Comparison of ENCODE assay signal across 31 mouse cellular contexts in genomic region chr1:52298336-52298735, GRCm38 (mm10).
A peak's percentile ranks its signal among the peaks of the same experiment; 100 is the strongest.
DNase-seq lines count a peak whose midpoint lies in the region; ATAC-seq and TF ChIP-seq lines count a peak whose summit lies in the region.
"Had no signal": no experiment of that assay in that cellular context is flagged by ENCODE, and none has a peak within 500 bp of the region (broad histone marks: within the 10 kb centered on the region; RNA-seq: fewer than 3 reads in every experiment).

No protein-coding gene starts in this region.

- H3K4me1 ChIP-seq in intestine, postnatal 0 days (replicated peaks; ENCODE audit: control insufficient read depth, insufficient read depth, low read length), result 0 out of 2 replicates have a peak, but pooled peaks cover 6% of the 10 kb centered on the region
- 0 out of 2 replicates have a peak, but pooled peaks cover 3% of the 10 kb centered on the region for H3K4me1 ChIP-seq in intestine, embryonic 15.5 days (replicated peaks)
- H3K4me1 ChIP-seq in bone marrow, adult 2 months (ENCODE audit: control insufficient read depth, insufficient read depth, low read length), result peaks cover 3% of the 10 kb centered on the region
- no peaks in the 10 kb centered on the region for H3K4me1 ChIP-seq in liver, postnatal 0 days (ENCODE audit: insufficient read depth)
- H3K4me1 ChIP-seq: heart, embryonic 10.5 days; hindbrain, embryonic 12.5 days; midbrain, embryonic 13.5 days; neural tube, embryonic 13.5 days had no signal

- TF ChIP-seq EP300 in liver, postnatal 0 days (IDR thresholded peaks at IDR 0.05; ENCODE audit: low read depth), result no peak

- H3K4me2 ChIP-seq in intestine, postnatal 0 days (replicated peaks; ENCODE audit: low read depth), result no peak overlapping the region
- no peak overlapping the region for H3K4me2 ChIP-seq in intestine, embryonic 15.5 days (replicated peaks)
- H3K4me2 ChIP-seq in liver, postnatal 0 days (ENCODE audit: low read depth, low read length), result no peak overlapping the region
- H3K4me2 ChIP-seq: heart, embryonic 15.5 days; hindbrain, embryonic 12.5 days; lung, embryonic 14.5 days; midbrain, embryonic 13.5 days; neural tube, embryonic 13.5 days had no signal

- no peaks in the 10 kb centered on the region for H3K9me3 ChIP-seq in intestine, postnatal 0 days (ENCODE audit: control insufficient read depth)
- H3K9me3 ChIP-seq in intestine, embryonic 15.5 days, result no peaks in the 10 kb centered on the region
- no peaks in the 10 kb centered on the region for H3K9me3 ChIP-seq in liver, postnatal 0 days (ENCODE audit: low read length)
- H3K9me3 ChIP-seq: G1E; heart, embryonic 10.5 days; heart, embryonic 15.5 days; hindbrain, embryonic 12.5 days; megakaryocyte, embryonic 14.5 days; midbrain, embryonic 13.5 days; neural tube, embryonic 13.5 days had no signal

- H3K9ac ChIP-seq in intestine, postnatal 0 days (ENCODE audit: low read depth, low read length), result no peak overlapping the region
- H3K9ac ChIP-seq in intestine, embryonic 15.5 days, result no peak overlapping the region
- no peak overlapping the region for H3K9ac ChIP-seq in liver, postnatal 0 days (replicated peaks)
- H3K9ac ChIP-seq: heart, embryonic 15.5 days; hindbrain, embryonic 12.5 days; liver, embryonic 14.5 days; lung, embryonic 14.5 days; midbrain, embryonic 13.5 days; neural tube, embryonic 13.5 days had no signal

- H3K36me3 ChIP-seq in intestine, postnatal 0 days (ENCODE audit: control insufficient read depth, insufficient read depth), result no peaks in the 10 kb centered on the region
- no peaks in the 10 kb centered on the region for H3K36me3 ChIP-seq in intestine, embryonic 15.5 days
- no peaks in the 10 kb centered on the region for H3K36me3 ChIP-seq in liver, postnatal 0 days (replicated peaks; ENCODE audit: insufficient read depth, low read length)
- H3K36me3 ChIP-seq: G1E; heart, embryonic 10.5 days; heart, embryonic 15.5 days; hindbrain, embryonic 12.5 days; midbrain, embryonic 13.5 days; neural tube, embryonic 13.5 days had no signal

- H3K27ac ChIP-seq in intestine, postnatal 0 days (ENCODE audit: low read depth, low read length), result peak overlapping the region; percentile 57
- no peak overlapping the region for H3K27ac ChIP-seq in intestine, embryonic 15.5 days
- peak overlapping the region; percentile 66 for H3K27ac ChIP-seq in bone marrow, adult 2 months (ENCODE audit: control insufficient read depth, insufficient read depth, low read depth, low read length, poor library complexity)
- H3K27ac ChIP-seq in liver, postnatal 0 days (ENCODE audit: low read depth), result no peak overlapping the region
- H3K27ac ChIP-seq: heart, embryonic 10.5 days; heart, embryonic 15.5 days; hindbrain, embryonic 12.5 days; liver, embryonic 14.5 days; midbrain, embryonic 13.5 days; neural tube, embryonic 13.5 days had no signal

- no peak overlapping the region for H3K4me3 ChIP-seq in intestine, postnatal 0 days (ENCODE audit: low read depth, low read length)
- no peak overlapping the region for H3K4me3 ChIP-seq in intestine, embryonic 15.5 days (replicated peaks)
- no peak overlapping the region for H3K4me3 ChIP-seq in bone marrow, adult 2 months (replicated peaks; ENCODE audit: control insufficient read depth, low read depth, low read length)
- no peak overlapping the region for H3K4me3 ChIP-seq in liver, postnatal 0 days (ENCODE audit: low read depth, low read length)
- H3K4me3 ChIP-seq: erythroblast, embryonic 14.5 days; heart, embryonic 10.5 days; heart, embryonic 15.5 days; hindbrain, embryonic 12.5 days; megakaryocyte, embryonic 14.5 days; midbrain, embryonic 13.5 days; neural tube, embryonic 13.5 days had no signal

- no peak for TF ChIP-seq CTCF in intestine, postnatal 0 days (IDR thresholded peaks at IDR 0.05; ENCODE audit: low read depth)
- no peak for TF ChIP-seq CTCF in bone marrow, adult 2 months (IDR thresholded peaks at IDR 0.05; ENCODE audit: control insufficient read depth, insufficient read depth, low read length)
- no peak for TF ChIP-seq CTCF in liver, postnatal 0 days (IDR thresholded peaks at IDR 0.05; ENCODE audit: low read depth)

- ATAC-seq in intestine, postnatal 0 days, result no peak
- no peak for ATAC-seq in intestine, embryonic 15.5 days
- ATAC-seq in megakaryocyte, adult 5-6 weeks (ENCODE audit: poor library complexity, severe bottlenecking), result peak; percentile 63
- ATAC-seq in liver, postnatal 0 days, result no peak
- ATAC-seq: activated CD4-positive, CD25-positive, alpha-beta regulatory T cell, adult 4 months; forebrain, embryonic 16.5 days; midbrain, embryonic 13.5 days had no signal

- H3K27me3 ChIP-seq in intestine, postnatal 0 days (replicated peaks; ENCODE audit: control insufficient read depth, insufficient read depth, low read length), result no peaks in the 10 kb centered on the region
- no peaks in the 10 kb centered on the region for H3K27me3 ChIP-seq in intestine, embryonic 15.5 days (replicated peaks)
- H3K27me3 ChIP-seq in liver, postnatal 0 days (ENCODE audit: insufficient read depth, low read length), result no peaks in the 10 kb centered on the region
- H3K27me3 ChIP-seq: heart, embryonic 15.5 days; hindbrain, embryonic 12.5 days; megakaryocyte, embryonic 14.5 days; midbrain, embryonic 13.5 days; neural tube, embryonic 13.5 days had no signal

- no peak for DNase-seq in frontal cortex, postnatal 14 days (ENCODE audit: low spot score in 2 of 2)
- no peak for DNase-seq in urinary bladder, postnatal 14 days (ENCODE audit: low spot score)
- DNase-seq in lung, postnatal 10 days, result no peak
- DNase-seq in liver, postnatal 0 days, result no peak
- DNase-seq: adrenal gland, adult 2 months; cerebellum, adult 11 months; cerebellum, adult 9-10 months; kidney, adult 11 months; kidney, postnatal 14 days; layer of hippocampus, adult 9-11 months; liver; lung, embryonic 14.5 days; retina, postnatal 1 day; right cerebral cortex, postnatal 14 days; thymus, adult 2 months; thymus, postnatal 36 days had no signal

- WGBS in intestine, postnatal 0 days, result 58% methylated on average over 5 of the region's 5 CpGs
- 76% methylated on average over 5 of the region's 5 CpGs for WGBS in intestine, embryonic 15.5 days
- WGBS in bone marrow, adult 2 months, result 15% methylated on average over 5 of the region's 5 CpGs
- WGBS in liver, postnatal 0 days (ENCODE audit: insufficient replicate concordance), result 33% methylated on average over 5 of the region's 5 CpGs

- no peak for TF ChIP-seq POLR2A in bone marrow, adult 2 months (IDR thresholded peaks at IDR 0.05; ENCODE audit: borderline replicate concordance, control insufficient read depth, low read depth, low read length)

Comparison
In these comparisons a context has a peak if more than half of its experiments do, and no peak if none do; other contexts are left out.
1. H3K27ac ChIP-seq: peak in intestine, postnatal 0 days (single experiment) and bone marrow, adult 2 months (single experiment); none in intestine, embryonic 15.5 days (single experiment) and liver, postnatal 0 days (single experiment).